Mouse (Mus musculus): Measurements from ENCODE around the gene Pxk. TPM values are rescaled to one million over a fixed set of nuclear protein-coding genes. Genes with fewer than 3 reads are reported as not detected.

Pxk gene
- polyA plus RNA-seq, 1 experiment from 2014 or later, result 29.4 TPM

- H3K4me3 ChIP-seq (ENCODE audit: low read depth, low read length), result no peak overlapping the region
- no peaks in the 10 kb centered on the region for H3K9me3 ChIP-seq (ENCODE audit: control insufficient read depth, low read length)
- WGBS, result 34% methylated on average over 3 of the region's 3 CpGs
- no peaks in the 10 kb centered on the region for H3K27me3 ChIP-seq (ENCODE audit: control insufficient read depth, insufficient read depth, low read length)
- H3K36me3 ChIP-seq (ENCODE audit: control insufficient read depth, insufficient read depth, low read length), result no peaks in the 10 kb centered on the region
- H3K4me2 ChIP-seq (replicated peaks; ENCODE audit: low read depth), result peak overlapping the region; percentile 21; the same call in 1 of the 2 replicates
- peak overlapping the region; percentile 64 for H3K27ac ChIP-seq (replicated peaks)
- no peak overlapping the region for H3K9ac ChIP-seq (ENCODE audit: low read length)
- ATAC-seq (ENCODE audit: low FRiP score, low TSS enrichment), result no peak
- TF ChIP-seq CTCF (IDR thresholded peaks at IDR 0.05; ENCODE audit: low read depth) (no peak), EP300 (optimal IDR thresholded peaks at IDR 0.05) (no peak)
- no peak for DNase-seq (ENCODE audit: low spot score)
- no peaks in the 10 kb centered on the region for H3K4me1 ChIP-seq (replicated peaks; ENCODE audit: control insufficient read depth, insufficient read depth)
Measured at GRCm38 (mm10) chr14:8094931-8095561, 3.0 kb upstream of the Pxk start.

DNA sequence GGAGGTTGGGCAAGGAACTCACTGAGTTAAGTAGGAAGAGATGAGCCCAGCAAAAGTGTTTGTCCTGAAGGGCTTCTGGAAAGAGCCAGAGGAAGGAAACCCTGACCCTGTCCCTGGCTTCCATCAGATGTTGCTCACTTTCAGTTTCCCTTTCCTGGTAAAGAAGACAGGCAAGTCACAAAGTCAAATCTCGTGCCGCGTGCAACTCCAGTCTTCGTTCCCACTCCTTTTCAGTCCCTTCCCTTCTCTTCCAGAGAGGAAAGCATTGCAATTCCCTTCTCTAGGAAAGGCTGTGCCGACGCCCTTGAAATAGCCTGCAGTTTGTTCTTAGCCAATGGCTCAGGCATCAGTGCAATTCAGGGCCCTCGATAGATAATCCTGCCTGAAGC lies 2.5 kb upstream of the Pxk start:
- no peak for TF ChIP-seq EP300 (optimal IDR thresholded peaks at IDR 0.05)
- Histone ChIP-seq H3K36me3 (ENCODE audit: control insufficient read depth, insufficient read depth, low read length) (no peaks in the 10 kb centered on the region), H3K9ac (ENCODE audit: low read length) (no peak overlapping the region), H3K4me2 (replicated peaks; ENCODE audit: low read depth) (peak overlapping the region; percentile 21; the same call in 1 of the 2 replicates), H3K27me3 (ENCODE audit: control insufficient read depth, insufficient read depth, low read length) (no peaks in the 10 kb centered on the region), H3K9me3 (ENCODE audit: control insufficient read depth, low read length) (no peaks in the 10 kb centered on the region), H3K27ac (replicated peaks) (peak overlapping the region; percentile 64), H3K4me3 (ENCODE audit: low read depth, low read length) (no peak overlapping the region), H3K4me1 (replicated peaks; ENCODE audit: control insufficient read depth, insufficient read depth) (no peaks in the 10 kb centered on the region)
- ATAC-seq (ENCODE audit: low FRiP score, low TSS enrichment) (no peak), DNase-seq (ENCODE audit: low spot score) (no peak)
- 34% methylated on average over 7 of the region's 7 CpGs for WGBS

- H3K4me3 ChIP-seq (ENCODE audit: low read depth, low read length), result peak overlapping the region; percentile 84
- DNase-seq (ENCODE audit: low spot score) (no peak), ATAC-seq (ENCODE audit: low FRiP score, low TSS enrichment) (no peak)
- H3K27ac ChIP-seq (replicated peaks), result peak overlapping the region; percentile 88
- H3K27me3 ChIP-seq (ENCODE audit: control insufficient read depth, insufficient read depth, low read length), result no peaks in the 10 kb centered on the region
- H3K36me3 ChIP-seq (ENCODE audit: control insufficient read depth, insufficient read depth, low read length), result no peaks in the 10 kb centered on the region
- H3K9me3 ChIP-seq (ENCODE audit: control insufficient read depth, low read length), result no peaks in the 10 kb centered on the region
- no peaks in the 10 kb centered on the region for H3K4me1 ChIP-seq (replicated peaks; ENCODE audit: control insufficient read depth, insufficient read depth)
- WGBS, result 4% methylated on average over 5 of the region's 5 CpGs
- no peak for TF ChIP-seq CTCF (IDR thresholded peaks at IDR 0.05; ENCODE audit: low read depth)
- peak overlapping the region; percentile 70 for H3K4me2 ChIP-seq (replicated peaks; ENCODE audit: low read depth)
- H3K9ac ChIP-seq (ENCODE audit: low read length), result peak overlapping the region; percentile 78
Measured at GRCm38 (mm10) chr14:8098687-8098995, 630 bp downstream of the Pxk start.

DNA sequence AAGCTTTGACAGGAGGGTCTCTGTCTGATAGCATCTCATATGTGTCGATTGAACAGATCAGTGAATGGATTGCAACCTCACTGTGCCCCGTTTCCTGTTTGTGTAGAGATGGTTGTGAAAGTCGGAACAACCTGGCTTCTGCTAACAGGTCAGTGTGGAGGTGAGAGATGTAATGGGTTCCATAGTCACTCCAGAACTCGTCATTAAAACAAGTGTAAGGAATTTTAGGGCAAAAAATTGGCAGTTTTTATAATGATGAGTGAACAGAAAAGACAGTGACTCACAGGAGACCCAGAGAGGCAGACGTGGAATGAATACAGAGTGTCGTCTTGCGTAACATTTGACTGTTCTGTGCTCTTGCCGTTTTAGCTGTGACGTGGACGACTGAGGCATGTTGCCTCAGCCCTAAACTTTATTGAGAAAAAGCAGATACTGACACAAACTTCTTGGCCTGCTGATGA lies 1.6 kb downstream of the Pxk start:
- Histone ChIP-seq H3K9me3 (ENCODE audit: control insufficient read depth, low read length) (no peaks in the 10 kb centered on the region), H3K4me2 (replicated peaks; ENCODE audit: low read depth) (peak overlapping the region; percentile 70), H3K9ac (ENCODE audit: low read length) (no peak overlapping the region), H3K36me3 (ENCODE audit: control insufficient read depth, insufficient read depth, low read length) (no peaks in the 10 kb centered on the region), H3K27ac (replicated peaks) (no peak overlapping the region), H3K4me1 (replicated peaks; ENCODE audit: control insufficient read depth, insufficient read depth) (no peaks in the 10 kb centered on the region), H3K4me3 (ENCODE audit: low read depth, low read length) (peak overlapping the region; percentile 84), H3K27me3 (ENCODE audit: control insufficient read depth, insufficient read depth, low read length) (no peaks in the 10 kb centered on the region)
- ATAC-seq (ENCODE audit: low FRiP score, low TSS enrichment) (no peak), DNase-seq (ENCODE audit: low spot score) (no peak)
- 33% methylated on average over 10 of the region's 10 CpGs for WGBS
- TF ChIP-seq EP300 (optimal IDR thresholded peaks at IDR 0.05), result no peak
- TF ChIP-seq CTCF (IDR thresholded peaks at IDR 0.05; ENCODE audit: low read depth), result no peak

DNA sequence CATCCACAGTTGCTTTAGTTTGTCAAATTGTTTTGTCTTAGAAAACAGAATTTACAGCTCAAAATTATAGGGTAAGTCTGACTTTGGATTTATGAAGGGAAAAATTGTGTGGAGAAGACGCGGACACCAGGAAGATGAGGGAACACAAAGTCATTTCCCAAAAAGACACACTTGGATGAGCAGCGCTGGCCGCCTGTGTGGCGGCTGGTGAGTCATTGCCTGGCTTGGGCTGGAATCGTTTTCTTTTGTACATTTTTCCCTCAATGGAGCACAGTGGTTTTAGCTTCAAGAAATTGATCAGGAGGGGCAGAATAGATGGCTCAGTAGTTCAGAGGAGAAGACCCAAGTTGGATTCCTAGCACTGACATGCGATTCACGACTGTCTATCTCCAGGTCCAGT lies 3.9 kb downstream of the Pxk start:
- Histone ChIP-seq H3K27ac (replicated peaks) (no peak overlapping the region), H3K9ac (ENCODE audit: low read length) (no peak overlapping the region), H3K9me3 (ENCODE audit: control insufficient read depth, low read length) (no peaks in the 10 kb centered on the region), H3K4me2 (replicated peaks; ENCODE audit: low read depth) (no peak overlapping the region), H3K4me3 (ENCODE audit: low read depth, low read length) (no peak overlapping the region), H3K4me1 (replicated peaks; ENCODE audit: control insufficient read depth, insufficient read depth) (no peaks in the 10 kb centered on the region), H3K36me3 (ENCODE audit: control insufficient read depth, insufficient read depth, low read length) (no peaks in the 10 kb centered on the region), H3K27me3 (ENCODE audit: control insufficient read depth, insufficient read depth, low read length) (no peaks in the 10 kb centered on the region)
- TF ChIP-seq EP300 (optimal IDR thresholded peaks at IDR 0.05), result no peak
- ATAC-seq (ENCODE audit: low FRiP score, low TSS enrichment) (no peak), DNase-seq (ENCODE audit: low spot score) (no peak)
- WGBS, result 79% methylated on average over 8 of the region's 8 CpGs

- H3K9me3 ChIP-seq (ENCODE audit: control insufficient read depth, low read length), result no peaks in the 10 kb centered on the region
- no peak overlapping the region for H3K4me2 ChIP-seq (replicated peaks; ENCODE audit: low read depth)
- no peaks in the 10 kb centered on the region for H3K4me1 ChIP-seq (replicated peaks; ENCODE audit: control insufficient read depth, insufficient read depth)
- no peaks in the 10 kb centered on the region for H3K27me3 ChIP-seq (ENCODE audit: control insufficient read depth, insufficient read depth, low read length)
- peak overlapping the region; percentile 5; the same call in 1 of the 2 replicates for H3K9ac ChIP-seq (ENCODE audit: low read length)
- DNase-seq (ENCODE audit: low spot score), result peak; percentile 55
- 36% methylated on average over 12 of the region's 12 CpGs for WGBS
- ATAC-seq (ENCODE audit: low FRiP score, low TSS enrichment), result no peak
- no peak overlapping the region for H3K4me3 ChIP-seq (ENCODE audit: low read depth, low read length)
- 0 out of 2 replicates have a peak overlapping the region, but pooled peaks have one; percentile 9 for H3K27ac ChIP-seq (replicated peaks)
- H3K36me3 ChIP-seq (ENCODE audit: control insufficient read depth, insufficient read depth, low read length), result no peaks in the 10 kb centered on the region
- TF ChIP-seq CTCF (IDR thresholded peaks at IDR 0.05; ENCODE audit: low read depth) (no peak), EP300 (optimal IDR thresholded peaks at IDR 0.05) (no peak)
Measured at GRCm38 (mm10) chr14:8102676-8103075, 4.7 kb downstream of the Pxk start.

Data from stomach, postnatal 0 days (tissue).